Mouse (Mus musculus) cortical plate, adult 2 months (tissue): Measurements from ENCODE around the gene Zbtb20.

Experiments used
- CTCF ChIP-seq: fragments of 200-500 bp; IDR thresholded peaks from 2 replicates; pipeline ENCODE4 v1.5.1; 2011; ENCODE audit warnings: mild to moderate bottlenecking, control low read depth, low read length; ENCODE audit not compliant: insufficient read depth; ENCODE audit errors: extremely low read depth
- POLR2A ChIP-seq: fragments of 200-500 bp; IDR thresholded peaks from 2 replicates; pipeline ENCODE4 v1.6.1; 2011; ENCODE audit warnings: mild to moderate bottlenecking, low read length, control low read depth; ENCODE audit not compliant: insufficient read depth; ENCODE audit errors: extremely low read depth

GRCm38 (mm10) chr16:43489984-43490383, 614.3 kb downstream of the Zbtb20 start:
- no peak for TF ChIP-seq POLR2A
- no peak for TF ChIP-seq CTCF
